Mouse (Mus musculus): ENCODE data around the gene Cdc42bpg.

Gene Cdc42bpg

DNA sequence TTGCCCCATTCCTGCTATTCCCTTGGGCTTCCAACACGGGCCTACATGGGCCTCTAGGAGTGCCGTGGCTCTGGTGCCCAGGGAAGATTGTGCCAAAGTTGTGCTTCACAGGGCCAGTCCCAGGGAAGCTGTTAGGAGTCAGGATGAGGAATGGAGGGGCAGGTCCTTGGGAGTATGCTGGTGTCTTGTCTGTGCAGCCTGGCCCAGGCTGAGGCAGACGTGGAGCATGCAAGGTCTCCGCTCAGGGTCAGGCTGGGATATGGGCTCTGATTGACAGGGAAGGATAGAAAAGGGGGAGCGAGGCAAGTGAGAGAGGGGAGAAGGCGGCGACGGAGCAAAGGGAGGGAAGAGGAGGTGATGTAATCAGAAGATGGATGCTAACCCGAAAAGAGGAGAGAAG lies 18.5 kb downstream of the Cdc42bpg start:
- DNase-seq (ENCODE audit: low spot score in 2 of 2), result no peak

DNA sequence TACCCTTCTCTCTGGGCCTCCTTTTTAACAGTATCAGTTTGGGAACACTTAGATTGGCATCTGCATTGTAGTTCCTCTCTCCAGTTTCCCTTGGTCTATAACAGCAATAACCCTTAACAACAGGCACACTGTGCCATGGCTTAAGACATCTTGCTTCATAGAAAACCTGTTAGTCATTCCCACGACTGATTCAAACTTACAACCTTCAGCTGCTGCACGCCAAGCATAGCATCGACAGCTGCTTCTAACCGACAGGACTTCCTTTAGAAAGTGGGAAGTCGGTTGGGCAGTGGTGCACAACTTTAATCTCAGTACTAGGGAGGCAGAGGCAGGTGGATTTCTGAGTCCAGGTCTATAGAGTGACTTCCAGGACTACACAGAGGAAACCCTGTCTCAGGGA lies 24.9 kb downstream of the Cdc42bpg start:
- DNase-seq (ENCODE audit: low spot score in 2 of 2), result no peak

DNA sequence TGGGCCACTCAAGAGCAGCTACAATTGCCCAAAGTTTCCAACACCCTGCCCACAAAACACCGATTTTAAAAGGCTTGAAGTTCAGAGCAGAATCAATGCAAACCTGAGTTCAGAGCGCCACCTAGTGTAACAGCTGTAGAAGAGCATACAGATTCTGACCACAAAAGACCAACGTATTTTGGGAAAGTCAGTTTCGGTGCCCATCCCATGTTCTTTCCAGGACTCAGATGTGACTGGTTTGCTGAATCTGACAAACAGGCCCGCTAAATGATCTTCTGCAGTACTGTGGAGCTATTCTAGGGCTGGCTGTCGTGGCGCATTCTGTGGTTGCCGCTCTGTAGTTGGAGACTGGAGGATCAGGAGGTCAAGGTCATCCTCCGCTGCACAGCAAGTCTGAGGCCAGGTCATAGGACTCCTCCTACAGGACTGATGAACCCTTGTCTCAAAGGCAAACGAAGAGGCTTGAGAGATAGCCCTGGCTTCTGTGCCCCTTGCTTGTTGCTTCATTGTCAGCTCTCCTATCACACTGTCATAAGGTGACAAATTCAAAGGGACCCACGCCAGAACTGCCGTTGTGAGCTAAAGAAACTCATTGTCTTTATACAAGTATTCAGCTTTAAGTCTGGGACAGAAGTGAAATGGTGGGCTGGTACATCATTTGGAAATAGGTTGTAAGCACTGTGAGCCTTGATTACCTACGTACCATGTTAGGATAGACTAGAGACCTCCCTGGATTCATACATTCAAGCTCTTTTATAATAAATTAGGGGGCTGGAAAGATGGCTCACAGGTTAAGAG lies 25.7 kb downstream of the Cdc42bpg start:
- peak; percentile 61 to 83 for DNase-seq (ENCODE audit: low spot score in 2 of 2)

DNA sequence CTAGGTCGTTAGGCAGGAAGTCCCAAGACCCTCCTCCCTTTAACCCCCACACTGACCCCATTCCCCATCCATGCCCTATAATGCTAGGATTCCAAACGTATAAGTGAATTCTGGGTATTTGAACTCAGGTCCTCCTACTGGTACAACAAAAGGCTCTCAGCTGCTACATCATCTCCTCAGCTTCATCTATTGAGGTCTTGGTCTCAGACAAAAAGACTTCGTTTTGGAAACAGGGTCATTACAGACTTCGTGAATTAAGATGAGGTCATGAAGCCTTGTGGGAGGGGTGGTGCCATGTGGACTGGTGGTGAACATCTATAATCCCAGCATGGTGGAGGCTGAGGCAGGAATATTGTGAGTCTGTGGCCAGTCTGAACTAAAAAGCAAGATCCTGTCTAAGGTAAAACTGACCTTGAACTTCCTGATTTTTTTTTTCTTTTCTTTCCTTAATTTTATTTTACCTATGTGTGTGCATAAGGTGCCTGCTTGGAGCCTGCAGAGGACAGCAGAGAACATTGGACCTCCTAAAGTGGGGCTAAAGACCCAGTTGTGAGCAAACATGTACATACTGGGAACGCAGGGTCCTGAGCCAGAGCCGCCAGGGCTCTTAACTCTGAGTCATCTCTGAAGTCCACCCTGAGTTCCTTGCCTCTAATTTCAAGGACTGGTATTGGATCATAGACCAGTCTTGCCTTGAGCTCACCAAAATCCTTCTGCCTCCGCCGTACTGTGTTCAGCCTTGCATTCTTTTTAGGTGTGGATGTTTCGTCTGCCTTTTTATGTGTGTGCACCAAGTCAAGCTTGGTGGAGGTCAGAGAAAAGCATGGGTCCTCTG lies 27.7 kb downstream of the Cdc42bpg start:
- DNase-seq (ENCODE audit: low spot score in 2 of 2), result no peak

GRCm38 (mm10) chr19:6334673-6335457 lies 28.6 kb downstream of the Cdc42bpg start, which contains the start of gene Men1:
Men1 (plus strand) TSS chr19:6334979.
- peak; percentile 87 to 92 for DNase-seq (ENCODE audit: low spot score in 2 of 2)

- peak in 1 of 2 experiments; percentile 41 for DNase-seq (ENCODE audit: low spot score in 2 of 2)
Observed at GRCm38 (mm10) chr19:6335458-6335827, 29.2 kb downstream of the Cdc42bpg start.

GRCm38 (mm10) chr19:6336920-6337319 lies 30.7 kb downstream of the Cdc42bpg start:
- DNase-seq (ENCODE audit: low spot score in 2 of 2), result no peak

DNA sequence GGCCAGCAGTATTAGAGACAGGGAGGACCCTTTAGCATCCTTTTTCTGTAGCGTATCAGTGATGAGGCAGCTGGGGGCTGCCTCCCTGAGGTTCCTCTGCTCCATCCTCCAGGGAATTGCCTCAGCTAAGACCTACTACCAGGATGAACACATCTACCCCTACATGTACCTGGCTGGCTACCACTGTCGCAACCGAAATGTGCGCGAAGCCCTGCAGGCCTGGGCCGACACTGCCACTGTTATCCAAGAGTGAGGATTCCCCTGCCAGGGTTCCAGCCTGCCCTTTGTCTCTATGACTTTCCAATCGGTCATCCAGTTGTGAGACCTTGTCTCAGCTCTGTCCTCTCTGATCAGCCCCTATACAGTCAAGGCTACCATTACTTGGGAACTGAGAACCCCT lies 31.9 kb downstream of the Cdc42bpg start:
- DNase-seq (ENCODE audit: low spot score in 2 of 2), result no peak

GRCm38 (mm10) chr19:6338716-6339115 lies 32.5 kb downstream of the Cdc42bpg start:
- no peak for DNase-seq (ENCODE audit: low spot score in 2 of 2)

GRCm38 (mm10) chr19:6339191-6339590 lies 32.9 kb downstream of the Cdc42bpg start:
- DNase-seq (ENCODE audit: low spot score in 2 of 2), result no peak

DNA sequence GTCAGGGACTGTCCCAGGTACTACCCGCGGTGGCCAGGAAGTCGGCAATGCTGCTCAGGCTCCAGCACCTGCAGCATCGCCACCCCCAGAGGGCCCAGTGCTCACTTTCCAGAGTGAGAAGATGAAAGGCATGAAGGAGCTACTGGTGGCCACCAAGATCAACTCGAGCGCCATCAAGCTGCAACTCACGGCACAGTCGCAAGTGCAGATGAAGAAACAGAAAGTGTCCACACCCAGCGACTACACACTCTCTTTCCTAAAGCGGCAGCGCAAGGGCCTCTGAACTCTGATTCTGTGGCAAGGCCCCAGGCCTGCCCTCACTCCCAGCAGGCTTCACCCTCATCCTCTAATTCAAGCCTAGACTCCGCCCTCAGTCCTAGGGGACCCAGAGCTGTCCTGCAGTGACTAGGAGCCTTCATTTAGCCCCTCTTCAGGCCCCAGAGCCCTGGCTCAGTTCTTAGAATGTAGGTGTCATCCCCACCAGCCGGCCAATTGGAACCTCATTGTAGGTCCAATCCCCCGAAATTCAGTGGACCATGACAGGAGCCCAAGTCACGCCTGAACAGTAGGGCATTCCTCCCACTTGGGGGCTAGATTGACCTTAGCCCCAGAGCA lies 33.7 kb downstream of the Cdc42bpg start:
- peak; percentile 81 to 87 for DNase-seq (ENCODE audit: low spot score in 2 of 2)

GRCm38 (mm10) chr19:6340524-6341452 lies 34.5 kb downstream of the Cdc42bpg start, which contains the start of gene Map4k2:
Map4k2 (plus strand) TSS chr19:6341135.
- DNase-seq (ENCODE audit: low spot score in 2 of 2), result peak; percentile 91 to 97

GRCm38 (mm10) chr19:6341453-6342077 lies 35.3 kb downstream of the Cdc42bpg start:
- DNase-seq (ENCODE audit: low spot score in 2 of 2), result no peak

DNA sequence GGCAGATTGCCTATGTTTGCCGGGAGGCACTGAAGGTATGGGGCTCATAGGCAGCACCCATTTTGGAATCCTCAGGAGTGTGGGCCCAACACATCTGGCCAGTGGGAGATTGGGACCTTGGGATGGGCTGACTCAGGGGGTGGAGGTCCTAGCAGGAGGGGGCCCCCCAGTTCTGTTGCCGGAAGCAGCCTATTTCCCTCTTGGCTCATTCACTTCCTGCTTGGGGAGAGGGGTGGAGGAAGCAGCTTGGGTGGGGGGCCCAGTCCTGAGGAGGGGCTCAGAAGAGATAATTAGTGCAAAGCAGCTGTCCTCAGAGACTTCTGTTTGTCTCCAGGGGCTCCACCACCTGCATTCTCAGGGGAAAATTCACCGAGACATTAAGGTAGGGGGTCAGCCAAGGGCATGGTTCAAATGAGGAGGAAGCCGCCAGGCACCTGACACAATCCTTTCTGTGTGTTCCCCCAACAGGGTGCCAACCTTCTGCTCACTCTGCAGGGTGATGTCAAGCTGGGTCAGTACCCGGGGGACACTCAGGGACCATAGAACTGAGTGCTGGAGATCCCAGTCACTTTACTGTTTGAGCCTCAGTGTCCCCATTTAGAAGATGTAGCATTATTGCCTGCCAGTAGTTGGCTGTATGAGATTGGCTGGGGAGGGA lies 36.1 kb downstream of the Cdc42bpg start:
- DNase-seq (ENCODE audit: low spot score in 2 of 2), result peak in 1 of 2 experiments; percentile 67

DNA sequence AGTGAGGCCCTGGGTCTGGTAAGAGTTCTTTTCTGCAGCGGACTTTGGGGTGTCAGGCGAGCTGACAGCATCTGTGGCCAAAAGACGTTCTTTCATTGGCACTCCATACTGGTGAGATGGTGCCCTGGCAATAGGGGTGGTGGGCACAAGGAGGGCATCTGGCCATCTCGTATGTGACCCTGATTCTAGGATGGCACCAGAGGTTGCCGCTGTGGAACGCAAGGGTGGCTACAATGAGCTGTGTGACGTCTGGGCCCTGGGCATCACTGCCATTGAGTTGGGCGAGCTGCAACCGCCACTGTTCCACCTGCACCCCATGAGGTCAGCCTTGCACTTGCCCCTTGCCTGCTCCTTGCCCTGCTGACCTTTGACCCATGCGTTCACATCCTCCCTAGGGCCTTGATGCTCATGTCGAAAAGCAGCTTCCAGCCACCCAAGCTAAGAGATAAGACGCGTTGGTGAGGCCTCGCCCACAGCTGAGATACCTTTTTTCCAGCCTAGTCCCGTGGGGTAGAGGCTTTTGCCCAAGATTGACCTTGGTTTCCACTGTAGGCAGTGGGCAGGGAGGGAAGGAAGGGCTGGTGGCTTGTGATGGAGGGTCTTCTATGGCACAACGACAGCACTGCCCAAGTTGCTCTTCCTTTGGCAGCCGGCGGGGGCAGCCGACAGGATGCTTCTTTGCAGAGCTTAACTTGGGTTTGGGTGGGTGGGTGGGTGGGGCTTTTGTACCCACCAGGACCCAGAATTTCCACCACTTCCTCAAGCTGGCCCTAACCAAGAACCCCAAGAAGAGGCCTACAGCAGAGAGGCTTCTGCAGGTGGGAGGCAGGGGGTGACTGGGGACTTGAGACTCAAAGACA lies 37.0 kb downstream of the Cdc42bpg start:
- peak in 1 of 2 experiments; percentile 62 for DNase-seq (ENCODE audit: low spot score in 2 of 2)

- no peak for DNase-seq (ENCODE audit: low spot score in 2 of 2)
Observed at GRCm38 (mm10) chr19:6343996-6344395, 37.7 kb downstream of the Cdc42bpg start.

- DNase-seq (ENCODE audit: low spot score in 2 of 2), result no peak
Observed at GRCm38 (mm10) chr19:6346023-6346422, 39.8 kb downstream of the Cdc42bpg start.

DNA sequence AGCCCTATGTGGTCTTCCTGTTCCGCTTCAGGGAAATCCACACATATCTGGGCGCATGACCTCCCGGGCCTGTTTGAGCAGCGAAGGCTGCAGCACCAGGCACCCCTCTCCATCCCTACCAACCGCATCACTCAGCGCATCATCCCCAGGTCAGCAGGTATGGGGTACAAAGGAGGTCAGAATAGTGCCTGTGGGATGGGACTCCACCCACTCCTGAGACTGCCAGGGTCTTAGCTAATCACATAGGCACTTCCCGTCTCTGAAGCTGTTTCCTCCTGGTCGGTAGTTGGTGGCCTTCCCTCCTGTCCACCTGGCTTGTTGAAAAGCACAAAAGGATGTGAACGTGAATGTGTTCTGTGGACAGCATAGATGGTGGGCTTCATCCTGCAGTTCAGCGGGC lies 40.4 kb downstream of the Cdc42bpg start:
- no peak for DNase-seq (ENCODE audit: low spot score in 2 of 2)
